In genomic region chr7:19409753-19410152, GRCm38 (mm10) we compare ENCODE assay signal across 22 mouse cellular contexts. TPM values are rescaled to one million over a fixed set of nuclear protein-coding genes. Genes with fewer than 3 reads are reported as not detected.
A peak's percentile ranks its signal among the peaks of the same experiment; 100 is the strongest.
DNase-seq lines count a peak whose midpoint lies in the region; ATAC-seq and TF ChIP-seq lines count a peak whose summit lies in the region.
"Had no signal": no experiment of that assay in that cellular context is flagged by ENCODE, and none has a peak within 500 bp of the region (broad histone marks: within the 10 kb centered on the region; RNA-seq: fewer than 3 reads in every experiment).

No protein-coding gene starts in this region.

- peaks cover 6% of the 10 kb centered on the region for H3K27me3 ChIP-seq in embryonic facial prominence, embryonic 15.5 days
- H3K27me3 ChIP-seq in heart, postnatal 0 days (ENCODE audit: control insufficient read depth, insufficient read depth, low read length): peaks cover 5% of the 10 kb centered on the region

- H3K4me1 ChIP-seq in embryonic facial prominence, embryonic 15.5 days: 0 out of 2 replicates have a peak, but pooled peaks cover 5% of the 10 kb centered on the region
- H3K4me1 ChIP-seq in heart, postnatal 0 days (ENCODE audit: control insufficient read depth, insufficient read depth): peaks cover 12% of the 10 kb centered on the region; the same call in 1 of the 2 replicates
- H3K4me1 ChIP-seq: forebrain, embryonic 15.5 days; hindbrain, embryonic 13.5 days had no signal

- H3K9me3 ChIP-seq in embryonic facial prominence, embryonic 15.5 days (replicated peaks): no peaks in the 10 kb centered on the region
- H3K9me3 ChIP-seq in heart, postnatal 0 days (replicated peaks; ENCODE audit: control insufficient read depth, low read length): no peaks in the 10 kb centered on the region
- H3K9me3 ChIP-seq: forebrain, embryonic 15.5 days had no signal

- no peaks in the 10 kb centered on the region for H3K36me3 ChIP-seq in embryonic facial prominence, embryonic 15.5 days
- no peaks in the 10 kb centered on the region for H3K36me3 ChIP-seq in heart, postnatal 0 days (replicated peaks; ENCODE audit: control insufficient read depth, insufficient read depth, low read length)
- H3K36me3 ChIP-seq: forebrain, embryonic 15.5 days; hindbrain, embryonic 13.5 days had no signal

- no peak overlapping the region for H3K9ac ChIP-seq in embryonic facial prominence, embryonic 15.5 days
- H3K9ac ChIP-seq in heart, postnatal 0 days (replicated peaks; ENCODE audit: low read depth, low read length): peak overlapping the region; percentile 60
- H3K9ac ChIP-seq: forebrain, embryonic 15.5 days; hindbrain, embryonic 13.5 days; liver, embryonic 14.5 days had no signal

- 29% methylated on average over 6 of the region's 6 CpGs for WGBS in embryonic facial prominence, embryonic 15.5 days
- WGBS in heart, postnatal 0 days: 15% methylated on average over 6 of the region's 6 CpGs

- DNase-seq in heart, adult 11 months: peak; percentile 93
- no peak for DNase-seq in heart, adult 8-10 months (ENCODE audit: low spot score)
- DNase-seq in heart, adult 9 months (ENCODE audit: low spot score in 2 of 2): peak; percentile 27 to 29
- DNase-seq in heart, postnatal 0 days (ENCODE audit: low spot score): peak; percentile 85
- no peak for DNase-seq in yolk sac, embryonic 10.5 days (ENCODE audit: low spot score)
- DNase-seq in cerebellum, postnatal 25 days: no peak
- no peak for DNase-seq in layer of hippocampus, postnatal 25 days (ENCODE audit: extremely low spot score in 1 of 2, low spot score in 1 of 2)
- DNase-seq: adrenal gland, postnatal 14 days; B cell, adult 2 months; cerebellum, adult 11-12 months; cerebellum, postnatal 36 days; spleen, adult 18-20 months; thymus, adult 18-20 months had no signal

- no peak; the same call in 1 of the 2 replicates for TF ChIP-seq EP300 in heart, postnatal 0 days (IDR thresholded peaks at IDR 0.05; ENCODE audit: low read depth)

- H3K4me2 ChIP-seq in embryonic facial prominence, embryonic 15.5 days (replicated peaks): no peak overlapping the region
- H3K4me2 ChIP-seq in heart, postnatal 0 days (ENCODE audit: low read depth, low read length): peak overlapping the region; percentile 37
- H3K4me2 ChIP-seq: forebrain, embryonic 15.5 days; hindbrain, embryonic 13.5 days had no signal

- peak; percentile 60; the same call in 1 of the 2 replicates for ATAC-seq in embryonic facial prominence, embryonic 15.5 days (ENCODE audit: insufficient number of reproducible peaks, low FRiP score, low TSS enrichment, low read depth)
- ATAC-seq in heart, postnatal 0 days (ENCODE audit: insufficient read depth, low read depth): peak; percentile 71
- ATAC-seq: forebrain, embryonic 15.5 days; intestine, embryonic 16.5 days; lung, postnatal 0 days had no signal

- no peak for TF ChIP-seq CTCF in heart, postnatal 0 days (IDR thresholded peaks at IDR 0.05; ENCODE audit: low read depth)

- peak overlapping the region; percentile 28; the same call in 1 of the 2 replicates for H3K27ac ChIP-seq in embryonic facial prominence, embryonic 15.5 days (replicated peaks)
- peak overlapping the region; percentile 95 for H3K27ac ChIP-seq in heart, postnatal 0 days (ENCODE audit: low read depth)
- H3K27ac ChIP-seq: forebrain, embryonic 15.5 days; hindbrain, embryonic 13.5 days; liver, embryonic 14.5 days had no signal

- no peak overlapping the region for H3K4me3 ChIP-seq in embryonic facial prominence, embryonic 15.5 days (replicated peaks)
- H3K4me3 ChIP-seq in heart, postnatal 0 days (ENCODE audit: low read depth, low read length): peak overlapping the region; percentile 14; the same call in 1 of the 2 replicates
- H3K4me3 ChIP-seq: forebrain, embryonic 15.5 days; hindbrain, embryonic 13.5 days; megakaryocyte, embryonic 14.5 days had no signal

RNA-seq across cellular contexts. Expression of gene Ckm, which starts 5.2 kb away (rescaled TPM):
- total RNA-seq in heart, adult 8-10 months (2022): 1,000 to 10,000 TPM; 3,513 to 3,931 (median 3,544) TPM
- 118 and 167 TPM in 2 replicates for polyA plus RNA-seq in embryonic facial prominence, embryonic 15.5 days (2015; fragmentation: Nextera tagmentation; extraction: Ambion mirVana)
- 4,715 and 5,632 TPM in 2 replicates for total RNA-seq in heart, postnatal 0 days (2014; rRNA removed; ENCODE audit: low replicate concordance)
- polyA plus RNA-seq in heart, postnatal 0 days (2015; fragmentation: Nextera tagmentation; extraction: Ambion mirVana): 4,516 and 4,665 TPM in 2 replicates
- total RNA-seq in layer of hippocampus, postnatal 25 days (2021): not detected
- total RNA-seq: layer of hippocampus, adult 18-20 months; neutrophil, adult 5-6 weeks had no signal

RNA-seq across cellular contexts. Expression of gene Klc3, which starts 5.8 kb away (rescaled TPM):
- 1 to 10 TPM in 1 of 4 experiments, under 1 TPM in 2, not detected in 1; 0.60 to 1.2 (median 0.75) TPM for total RNA-seq in heart, adult 8-10 months (2022)
- polyA plus RNA-seq in embryonic facial prominence, embryonic 15.5 days (2015; fragmentation: Nextera tagmentation; extraction: Ambion mirVana): 41.8 and 43.1 TPM in 2 replicates
- total RNA-seq in heart, postnatal 0 days (2014; rRNA removed; ENCODE audit: low replicate concordance): 0.31 TPM in 1 of 2 replicates, not detected in the other
- 0.72 and 0.99 TPM in 2 replicates for polyA plus RNA-seq in heart, postnatal 0 days (2015; fragmentation: Nextera tagmentation; extraction: Ambion mirVana)
- 1 to 10 TPM; 2.2 to 3.4 TPM for total RNA-seq in layer of hippocampus, postnatal 25 days (2021)

RNA-seq across cellular contexts. Expression of gene Ercc2, which starts 27.9 kb away (rescaled TPM):
- 10 to 100 TPM; 11.2 to 14.5 (median 13.2) TPM for total RNA-seq in heart, adult 8-10 months (2022)
- 16.9 and 18.3 TPM in 2 replicates for polyA plus RNA-seq in embryonic facial prominence, embryonic 15.5 days (2015; fragmentation: Nextera tagmentation; extraction: Ambion mirVana)
- 20.4 and 30.8 TPM in 2 replicates for total RNA-seq in heart, postnatal 0 days (2014; rRNA removed; ENCODE audit: low replicate concordance)
- 4.9 and 6.0 TPM in 2 replicates for polyA plus RNA-seq in heart, postnatal 0 days (2015; fragmentation: Nextera tagmentation; extraction: Ambion mirVana)
- total RNA-seq in layer of hippocampus, postnatal 25 days (2021): 10 to 100 TPM; 34.5 to 34.9 TPM

RNA-seq across cellular contexts. Expression of gene Mark4, which starts 48.9 kb away (rescaled TPM):
- total RNA-seq in heart, adult 8-10 months (2022): 10 to 100 TPM; 22.8 to 26.4 (median 24.3) TPM
- polyA plus RNA-seq in embryonic facial prominence, embryonic 15.5 days (2015; fragmentation: Nextera tagmentation; extraction: Ambion mirVana): 11.8 and 14.4 TPM in 2 replicates
- total RNA-seq in heart, postnatal 0 days (2014; rRNA removed; ENCODE audit: low replicate concordance): 16.0 and 26.4 TPM in 2 replicates
- 5.5 and 5.6 TPM in 2 replicates for polyA plus RNA-seq in heart, postnatal 0 days (2015; fragmentation: Nextera tagmentation; extraction: Ambion mirVana)
- total RNA-seq in layer of hippocampus, postnatal 25 days (2021): 100 to 1,000 TPM in 1 of 2 experiments, 10 to 100 TPM in 1; 92.8 to 105 TPM

RNA-seq across cellular contexts. Expression of gene Ppp1r13l, which starts 50.2 kb away (rescaled TPM):
- 10 to 100 TPM; 31.6 to 66.7 (median 47.6) TPM for total RNA-seq in heart, adult 8-10 months (2022)
- 17.2 and 22.7 TPM in 2 replicates for polyA plus RNA-seq in embryonic facial prominence, embryonic 15.5 days (2015; fragmentation: Nextera tagmentation; extraction: Ambion mirVana)
- total RNA-seq in heart, postnatal 0 days (2014; rRNA removed; ENCODE audit: low replicate concordance): 11.8 and 13.5 TPM in 2 replicates
- polyA plus RNA-seq in heart, postnatal 0 days (2015; fragmentation: Nextera tagmentation; extraction: Ambion mirVana): 12.0 and 14.0 TPM in 2 replicates
- 1 to 10 TPM; 4.5 to 4.8 TPM for total RNA-seq in layer of hippocampus, postnatal 25 days (2021)

Comparison
In these comparisons a context has a peak if more than half of its experiments do, and no peak if none do; other contexts are left out.
1. DNase-seq: peak in heart, adult 11 months (single experiment), heart, adult 9 months (2 of 2) and heart, postnatal 0 days (single experiment); none in heart, adult 8-10 months (single experiment), yolk sac, embryonic 10.5 days (single experiment), cerebellum, postnatal 25 days (0 of 2) and layer of hippocampus, postnatal 25 days (0 of 2).
2. RNA of gene Ckm, which starts 5.2 kb away (total RNA-seq): 4,715 to 5,632 TPM in heart, postnatal 0 days and 3,513 to 3,931 TPM in heart, adult 8-10 months; not detected in layer of hippocampus, postnatal 25 days; every median in the first group is over 1,000 times any median in the second.